Mouse (Mus musculus): ENCODE data around the gene Ttc25. TPM values are rescaled to one million over a fixed set of nuclear protein-coding genes. Genes with fewer than 3 reads are reported as not detected.

Ttc25 gene
- polyA plus RNA-seq, 1 experiment from 2014 or later = 0.11 TPM

DNA sequence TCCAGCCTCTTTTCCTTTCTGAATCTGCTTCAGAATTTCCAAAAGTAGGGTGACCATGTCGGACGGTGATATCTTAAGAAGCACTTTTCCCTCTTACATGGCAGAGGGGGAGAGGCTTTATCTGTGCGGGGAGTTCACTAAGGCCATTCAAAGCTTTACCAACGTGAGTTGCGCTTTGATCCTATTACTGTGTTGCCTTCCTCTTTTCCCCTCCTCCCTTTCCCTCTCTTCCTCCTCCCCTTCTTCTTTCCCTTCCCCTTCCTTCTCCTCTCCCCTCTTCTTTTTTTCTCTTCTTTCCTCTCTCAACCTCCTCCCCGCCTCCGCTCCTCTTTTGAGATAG lies 309 bp downstream of the Ttc25 start:
- Histone ChIP-seq H3K36me3 (ENCODE audit: inconsistent target) (no peaks in the 10 kb centered on the region), H3K27ac (peak overlapping the region; percentile 25; the same call in 1 of the 2 replicates), H3K4me3 (ENCODE audit: inconsistent target) (peak overlapping the region; percentile 43), H3K79me2 (ENCODE audit: inconsistent target) (no peaks in the 10 kb centered on the region)
- 10% methylated on average over 5 of the region's 7 CpGs for WGBS (ENCODE audit: missing documents)

DNA sequence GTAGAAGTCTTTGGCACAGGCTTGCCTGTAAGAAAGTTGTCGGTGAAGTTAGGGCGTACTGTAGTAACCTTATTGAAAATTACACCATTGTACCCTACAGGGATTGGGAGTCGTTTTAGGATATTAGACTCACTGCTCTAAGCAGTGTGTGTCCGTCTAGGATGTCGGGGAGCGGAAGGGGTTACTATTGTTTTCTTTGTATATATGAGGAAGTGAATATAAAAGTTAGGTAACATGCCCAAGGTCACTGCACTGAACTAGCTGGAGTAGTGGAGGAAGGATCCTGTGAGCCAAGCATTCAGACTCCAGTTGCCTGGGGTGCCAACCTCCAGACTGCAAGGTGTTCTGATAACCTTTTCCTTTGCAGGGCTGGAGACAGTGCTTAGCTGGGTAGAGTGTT lies 1.5 kb downstream of the Ttc25 start:
- Histone ChIP-seq H3K36me3 (ENCODE audit: inconsistent target) (no peaks in the 10 kb centered on the region), H3K27ac (no peak overlapping the region), H3K4me3 (ENCODE audit: inconsistent target) (no peak overlapping the region), H3K79me2 (ENCODE audit: inconsistent target) (no peaks in the 10 kb centered on the region)
- WGBS (ENCODE audit: missing documents) = 35% methylated on average over 6 of the region's 6 CpGs

GRCm38 (mm10) chr11:100548141-100548540 lies 2.7 kb downstream of the Ttc25 start:
- 71% methylated on average over 6 of the region's 6 CpGs for WGBS (ENCODE audit: missing documents)
- no peaks in the 10 kb centered on the region for H3K79me2 ChIP-seq (ENCODE audit: inconsistent target)
- no peak overlapping the region for H3K4me3 ChIP-seq (ENCODE audit: inconsistent target)
- H3K36me3 ChIP-seq (ENCODE audit: inconsistent target) = no peaks in the 10 kb centered on the region
- H3K27ac ChIP-seq = no peak overlapping the region

DNA sequence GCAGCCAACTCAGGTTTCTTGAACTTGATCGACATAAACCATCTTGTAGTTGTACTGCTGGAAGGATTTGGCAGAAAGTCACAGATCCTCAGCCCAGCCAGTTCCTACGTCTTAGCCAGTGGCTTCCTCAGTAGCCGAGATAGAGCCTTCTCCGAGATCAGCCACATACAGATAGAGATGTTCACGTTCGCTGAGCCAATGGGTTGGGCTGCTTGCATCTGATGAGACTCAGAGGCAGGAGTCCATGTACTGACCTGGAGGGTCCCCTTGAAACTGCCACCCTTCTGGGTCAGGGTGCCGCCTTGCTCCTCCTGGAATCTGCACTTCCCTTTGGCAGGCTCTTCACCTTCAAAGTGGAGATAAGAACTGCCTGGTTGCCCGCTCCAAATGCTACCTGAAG lies 4.1 kb downstream of the Ttc25 start:
- WGBS (ENCODE audit: missing documents) = 97% methylated on average over 8 of the region's 8 CpGs
- Histone ChIP-seq H3K36me3 (ENCODE audit: inconsistent target) (no peaks in the 10 kb centered on the region), H3K27ac (no peak overlapping the region), H3K4me3 (ENCODE audit: inconsistent target) (no peak overlapping the region), H3K79me2 (ENCODE audit: inconsistent target) (no peaks in the 10 kb centered on the region)

- 86% methylated on average over 6 of the region's 6 CpGs for WGBS (ENCODE audit: missing documents)
- Histone ChIP-seq H3K4me3 (ENCODE audit: inconsistent target) (no peak overlapping the region), H3K27ac (no peak overlapping the region), H3K79me2 (ENCODE audit: inconsistent target) (no peaks in the 10 kb centered on the region), H3K36me3 (ENCODE audit: inconsistent target) (no peaks in the 10 kb centered on the region)
Measured at GRCm38 (mm10) chr11:100550101-100550500, 4.7 kb downstream of the Ttc25 start.

DNA sequence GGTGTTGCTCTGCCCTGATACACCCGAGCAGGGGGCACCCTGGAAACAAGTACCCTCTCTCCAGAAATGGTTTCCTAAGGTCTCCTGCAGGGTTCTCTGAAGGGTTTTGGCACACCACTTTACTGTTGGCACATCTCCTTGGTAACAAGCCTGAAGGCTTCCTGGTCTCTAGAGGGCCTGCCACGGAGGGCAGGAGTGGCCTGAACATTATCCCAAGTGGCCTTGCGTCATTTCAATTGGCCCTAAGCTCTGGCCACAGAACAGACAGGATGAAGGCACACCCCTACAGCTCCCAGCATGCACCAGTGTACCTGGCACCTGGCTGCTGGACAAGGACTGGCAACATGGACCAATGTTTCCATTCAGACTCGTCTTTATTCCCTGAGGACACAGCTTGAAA lies 7.4 kb downstream of the Ttc25 start:
- Histone ChIP-seq H3K36me3 (ENCODE audit: inconsistent target) (no peaks in the 10 kb centered on the region), H3K27ac (no peak overlapping the region), H3K4me3 (ENCODE audit: inconsistent target) (no peak overlapping the region), H3K79me2 (ENCODE audit: inconsistent target) (no peaks in the 10 kb centered on the region)
- 73% methylated on average over 4 of the region's 4 CpGs for WGBS (ENCODE audit: missing documents)

DNA sequence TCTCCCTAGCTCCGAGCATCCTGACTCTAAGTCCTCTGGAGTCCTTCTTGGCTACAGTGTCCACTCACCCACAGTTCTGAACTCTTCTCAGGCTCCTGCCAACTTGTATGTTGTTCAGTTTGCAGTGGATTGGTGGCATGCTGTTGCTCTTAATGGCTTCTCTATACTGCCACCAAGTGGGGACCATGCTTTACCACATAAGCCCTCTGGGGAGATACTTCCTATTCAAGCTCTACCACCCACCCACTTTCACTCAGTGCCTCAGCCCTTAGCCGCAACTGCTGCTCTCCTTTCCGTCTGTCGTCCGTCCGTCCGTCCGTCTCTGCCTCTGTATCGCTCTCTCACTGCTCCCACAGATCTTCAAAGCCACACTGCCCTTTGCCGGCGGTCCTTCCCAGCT lies 10.2 kb downstream of the Ttc25 start:
- Histone ChIP-seq H3K36me3 (ENCODE audit: inconsistent target) (no peaks in the 10 kb centered on the region), H3K4me3 (ENCODE audit: inconsistent target) (no peak overlapping the region), H3K27ac (no peak overlapping the region), H3K79me2 (ENCODE audit: inconsistent target) (no peaks in the 10 kb centered on the region)
- 15% methylated on average over 11 of the region's 11 CpGs for WGBS (ENCODE audit: missing documents)

GRCm38 (mm10) chr11:100557563-100557962 lies 12.2 kb downstream of the Ttc25 start:
- Histone ChIP-seq H3K79me2 (ENCODE audit: inconsistent target) (no peaks in the 10 kb centered on the region), H3K36me3 (ENCODE audit: inconsistent target) (no peaks in the 10 kb centered on the region), H3K27ac (no peak overlapping the region), H3K4me3 (ENCODE audit: inconsistent target) (no peak overlapping the region)
- 89% methylated on average over 3 of the region's 3 CpGs for WGBS (ENCODE audit: missing documents)

- no peaks in the 10 kb centered on the region for H3K79me2 ChIP-seq (ENCODE audit: inconsistent target)
- no peak overlapping the region for H3K27ac ChIP-seq
- 89% methylated on average over 7 of the region's 7 CpGs for WGBS (ENCODE audit: missing documents)
- no peak overlapping the region for H3K4me3 ChIP-seq (ENCODE audit: inconsistent target)
- H3K36me3 ChIP-seq (ENCODE audit: inconsistent target) = no peaks in the 10 kb centered on the region
Measured at GRCm38 (mm10) chr11:100559476-100559875, 14.1 kb downstream of the Ttc25 start.

GRCm38 (mm10) chr11:100561748-100562147 lies 16.3 kb downstream of the Ttc25 start:
- WGBS (ENCODE audit: missing documents) = 83% methylated on average over 4 of the region's 5 CpGs
- no peak overlapping the region for H3K4me3 ChIP-seq (ENCODE audit: inconsistent target)

DNA sequence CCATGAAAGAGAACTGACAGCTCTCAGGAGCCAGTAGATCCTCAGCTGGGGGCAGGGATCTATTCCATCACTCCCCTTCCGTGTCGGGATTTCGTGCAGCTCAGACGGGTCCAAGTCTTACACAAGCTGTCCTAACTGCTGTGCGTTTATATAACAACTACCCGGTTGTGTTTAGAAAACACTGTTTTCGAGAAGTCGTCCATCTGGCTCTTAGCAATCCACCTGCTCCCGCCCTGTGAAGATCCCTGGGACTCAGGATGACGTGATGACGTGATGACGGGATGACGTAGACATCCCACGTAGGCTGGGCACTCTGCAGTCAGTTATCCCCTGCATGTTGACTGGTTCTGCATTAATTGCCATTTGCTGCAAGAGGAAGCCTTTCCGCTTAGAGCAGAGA lies 18.9 kb downstream of the Ttc25 start:
- no peaks in the 10 kb centered on the region for H3K79me2 ChIP-seq (ENCODE audit: inconsistent target)
- H3K27ac ChIP-seq = no peak overlapping the region
- no peaks in the 10 kb centered on the region for H3K36me3 ChIP-seq (ENCODE audit: inconsistent target)
- 88% methylated on average over 15 of the region's 15 CpGs for WGBS (ENCODE audit: missing documents)
- H3K4me3 ChIP-seq (ENCODE audit: inconsistent target) = no peak overlapping the region

More at GRCm38 (mm10) chr11:100561748-100562147, 16.3 kb downstream of the Ttc25 start:
- Histone ChIP-seq H3K27ac (no peak overlapping the region), H3K79me2 (ENCODE audit: inconsistent target) (no peaks in the 10 kb centered on the region), H3K36me3 (ENCODE audit: inconsistent target) (no peaks in the 10 kb centered on the region)

DNA sequence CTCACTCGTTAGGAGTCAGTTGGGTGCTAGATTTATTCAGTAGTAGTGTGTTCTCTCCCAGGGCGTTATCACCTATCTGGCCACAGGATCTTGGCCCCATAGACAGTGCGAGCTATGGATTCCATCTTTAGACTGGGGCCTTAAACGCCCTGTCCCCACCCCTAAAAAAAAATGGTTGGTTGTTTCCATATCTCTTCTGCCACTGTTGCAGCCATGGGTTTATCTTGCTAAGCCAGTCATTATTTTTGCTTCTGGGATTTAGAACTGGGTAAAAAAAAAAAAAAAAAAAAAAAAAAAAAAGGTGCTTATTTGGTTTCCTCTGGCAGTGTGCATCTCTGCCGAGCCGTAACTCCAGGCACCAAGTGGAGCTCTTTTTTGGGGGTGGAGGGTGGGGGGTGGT lies 19.3 kb downstream of the Ttc25 start:
- H3K36me3 ChIP-seq (ENCODE audit: inconsistent target) = no peaks in the 10 kb centered on the region

DNA sequence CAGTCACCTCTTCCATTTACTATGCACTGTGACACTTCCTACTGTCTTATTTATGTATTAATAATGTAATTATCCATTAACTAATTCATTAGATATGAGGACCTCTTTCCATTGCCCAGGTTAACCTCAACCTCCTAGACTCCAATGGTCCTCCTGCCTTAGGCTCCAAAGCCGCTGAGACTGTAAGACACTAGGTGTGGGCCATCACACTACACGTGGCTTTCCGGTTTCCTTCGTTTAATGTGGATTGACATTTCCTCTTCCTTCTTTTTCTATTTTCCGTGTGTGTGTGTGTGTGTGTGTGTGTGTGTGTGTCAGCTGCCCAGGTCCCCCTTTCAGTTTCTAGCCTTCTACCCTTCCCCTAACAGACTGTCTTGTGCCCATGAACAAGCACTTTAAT lies 21.8 kb downstream of the Ttc25 start:
- Histone ChIP-seq H3K79me2 (ENCODE audit: inconsistent target) (no peaks in the 10 kb centered on the region), H3K36me3 (ENCODE audit: inconsistent target) (no peaks in the 10 kb centered on the region), H3K27ac (no peak overlapping the region), H3K4me3 (ENCODE audit: inconsistent target) (no peak overlapping the region)
- 19% methylated on average over 5 of the region's 5 CpGs for WGBS (ENCODE audit: missing documents)

More for the DNA sequence above, 19.3 kb downstream of the Ttc25 start:
- H3K4me3 ChIP-seq (ENCODE audit: inconsistent target) = no peak overlapping the region
- no peak overlapping the region for H3K27ac ChIP-seq
- no peaks in the 10 kb centered on the region for H3K79me2 ChIP-seq (ENCODE audit: inconsistent target)
- WGBS (ENCODE audit: missing documents) = 92% methylated on average over 4 of the region's 6 CpGs

DNA sequence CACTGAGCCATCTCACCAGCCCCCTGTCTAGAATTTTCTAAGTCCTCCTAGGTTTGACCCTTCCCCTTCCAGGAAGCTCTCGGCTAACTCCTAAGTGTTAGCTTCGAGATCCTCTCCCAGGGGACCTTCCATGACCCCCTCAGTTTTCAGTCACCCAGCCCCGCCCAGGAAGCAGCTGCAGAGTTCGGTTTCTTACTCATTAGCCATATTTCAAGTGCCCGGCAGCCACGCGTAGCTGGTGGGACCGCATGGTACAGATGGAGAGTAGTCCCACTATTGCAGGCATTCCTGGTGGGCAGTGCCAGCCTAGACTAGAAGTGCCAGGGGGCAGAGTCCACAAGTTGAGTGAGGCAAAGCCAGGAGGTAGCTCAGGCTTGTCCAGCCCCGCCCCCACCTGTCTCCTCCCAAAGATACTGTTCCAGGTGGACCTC lies 22.4 kb downstream of the Ttc25 start:
- Histone ChIP-seq H3K79me2 (ENCODE audit: inconsistent target) (no peaks in the 10 kb centered on the region), H3K4me3 (ENCODE audit: inconsistent target) (no peak overlapping the region), H3K27ac (no peak overlapping the region), H3K36me3 (ENCODE audit: inconsistent target) (no peaks in the 10 kb centered on the region)
- WGBS (ENCODE audit: missing documents) = 37% methylated on average over 9 of the region's 9 CpGs

DNA sequence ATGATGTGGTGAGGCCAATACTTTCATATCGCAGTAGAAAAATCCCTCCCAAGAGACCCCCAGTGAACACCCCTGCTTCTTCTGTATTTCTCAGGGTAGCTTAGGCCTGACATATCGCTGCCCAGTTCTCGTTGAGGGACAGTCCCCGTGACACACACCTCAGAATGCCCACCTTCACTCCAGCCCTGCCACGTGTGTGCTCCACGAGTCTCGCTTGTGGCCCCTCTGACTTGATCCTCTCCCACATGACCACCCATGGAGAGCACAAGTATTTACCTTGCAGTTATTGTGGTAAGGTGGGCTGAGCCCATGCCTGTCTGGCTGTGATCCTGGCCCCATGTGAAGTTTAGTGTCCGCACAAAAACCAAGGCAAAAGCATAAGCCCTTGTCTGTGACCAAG lies 23.3 kb downstream of the Ttc25 start:
- Histone ChIP-seq H3K79me2 (ENCODE audit: inconsistent target) (no peaks in the 10 kb centered on the region), H3K36me3 (ENCODE audit: inconsistent target) (no peaks in the 10 kb centered on the region), H3K4me3 (ENCODE audit: inconsistent target) (no peak overlapping the region), H3K27ac (no peak overlapping the region)
- 94% methylated on average over 8 of the region's 8 CpGs for WGBS (ENCODE audit: missing documents)

DNA sequence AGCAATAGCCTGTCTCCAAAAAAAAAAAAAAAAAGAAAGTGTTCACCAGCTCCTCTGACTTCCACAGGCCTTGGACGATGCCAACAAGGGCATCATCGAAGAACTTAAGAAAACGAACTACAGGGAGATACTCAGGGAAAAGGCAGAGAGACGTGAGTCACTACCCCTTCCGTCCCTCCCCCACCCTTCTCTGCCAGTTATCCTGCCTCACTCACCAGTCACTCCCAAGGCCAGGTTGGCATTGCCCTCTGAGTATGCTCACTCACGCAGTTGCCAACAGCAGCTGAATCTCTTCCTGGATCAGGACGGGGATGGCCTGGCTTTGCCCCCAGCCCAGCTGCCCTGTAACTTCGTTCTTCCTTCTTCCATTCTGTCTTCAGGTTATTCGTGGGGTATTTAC lies 24.4 kb downstream of the Ttc25 start:
- Histone ChIP-seq H3K4me3 (ENCODE audit: inconsistent target) (no peak overlapping the region), H3K36me3 (ENCODE audit: inconsistent target) (no peaks in the 10 kb centered on the region), H3K79me2 (ENCODE audit: inconsistent target) (no peaks in the 10 kb centered on the region), H3K27ac (no peak overlapping the region)
- 65% methylated on average over 9 of the region's 9 CpGs for WGBS (ENCODE audit: missing documents)

Data from macrophage (primary cell).